Mouse (Mus musculus): ENCODE results near the gene Styx. TPM values are rescaled to one million over a fixed set of nuclear protein-coding genes. Genes with fewer than 3 reads are reported as not detected.
"Not testable (repeated sequence)": the region's sequence is repeated elsewhere in the genome, so short reads cannot be mapped to it uniquely, and the experiment has no call there.

Gene Styx
- total RNA-seq, 1 experiment from 2014 or later, result 18.2 TPM

DNA sequence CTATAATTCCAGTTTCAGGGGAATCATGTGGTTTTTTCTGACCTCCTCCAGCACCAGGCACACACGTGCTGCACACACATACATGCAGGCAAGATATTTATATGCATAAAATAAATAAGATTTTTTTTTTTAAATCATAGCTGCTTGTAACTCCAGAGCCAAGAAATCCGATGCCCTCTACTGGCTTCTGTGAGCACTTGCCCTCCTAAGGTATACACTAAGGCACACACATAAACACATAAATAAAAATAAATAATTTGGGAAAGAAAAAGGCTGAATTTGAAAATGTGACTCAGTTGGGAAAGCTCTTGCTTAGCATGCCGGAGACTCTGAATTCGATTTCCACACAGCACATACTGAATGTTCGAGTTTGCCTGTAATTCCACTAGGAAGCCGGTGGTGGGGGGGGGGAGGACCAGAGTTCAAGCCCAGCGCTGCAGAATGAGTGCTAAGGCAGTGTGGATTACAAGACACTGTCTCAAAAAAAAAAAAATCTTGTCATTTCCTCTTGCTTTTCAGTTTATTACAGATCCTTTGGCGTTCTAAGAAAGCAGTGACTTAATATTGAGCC lies 21.8 kb upstream of the Styx start:
- no peak for ATAC-seq (ENCODE audit: extremely low read depth, insufficient number of reproducible peaks, low FRiP score, poor library complexity, severe bottlenecking)

DNA sequence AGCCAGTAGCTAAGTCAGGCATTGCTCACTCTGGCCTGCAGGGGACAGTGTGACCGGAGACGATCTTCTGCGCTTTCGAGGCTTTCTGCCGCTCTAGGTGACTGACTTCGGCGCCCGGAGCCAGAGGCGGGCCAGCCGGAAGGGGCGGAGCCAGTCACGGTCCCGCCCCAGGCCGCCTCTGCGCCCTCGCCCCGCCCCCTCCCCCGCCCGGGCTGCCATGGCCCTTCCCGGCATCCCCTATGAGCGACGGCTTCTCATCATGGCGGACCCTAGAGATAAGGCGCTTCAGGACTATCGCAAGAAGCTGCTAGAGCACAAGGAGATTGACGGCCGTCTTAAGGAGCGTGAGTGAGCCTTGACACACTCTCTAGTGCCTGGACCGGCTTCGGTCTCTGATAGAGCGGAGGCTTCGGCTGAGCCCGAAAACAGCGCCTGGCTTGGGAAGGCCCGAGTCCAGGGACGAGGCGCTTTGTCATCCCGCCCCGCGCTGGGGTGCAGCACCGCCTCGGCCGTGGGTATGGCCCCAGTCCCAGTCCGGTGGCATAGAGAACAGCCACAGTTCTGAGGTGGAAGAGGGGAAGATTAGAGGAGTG lies 21.2 kb upstream of the Styx start, which contains the start of gene Psmc6:
TSS of gene Psmc6 (plus strand) at position 200 of the 593 bp plus-strand sequence.
- ATAC-seq (ENCODE audit: extremely low read depth, insufficient number of reproducible peaks, low FRiP score, poor library complexity, severe bottlenecking), result peak; percentile 97

- ATAC-seq (ENCODE audit: extremely low read depth, insufficient number of reproducible peaks, low FRiP score, poor library complexity, severe bottlenecking), result no peak
These were observed 13.6 kb downstream of the Styx start for GRCm38 (mm10) chr14:45364211-45365195.

- no peak for ATAC-seq (ENCODE audit: extremely low read depth, insufficient number of reproducible peaks, low FRiP score, poor library complexity, severe bottlenecking)
These were observed 14.3 kb downstream of the Styx start for GRCm38 (mm10) chr14:45365196-45365587.

- no peak for ATAC-seq (ENCODE audit: extremely low read depth, insufficient number of reproducible peaks, low FRiP score, poor library complexity, severe bottlenecking)
These were observed 27.9 kb downstream of the Styx start for GRCm38 (mm10) chr14:45378771-45379170.

DNA sequence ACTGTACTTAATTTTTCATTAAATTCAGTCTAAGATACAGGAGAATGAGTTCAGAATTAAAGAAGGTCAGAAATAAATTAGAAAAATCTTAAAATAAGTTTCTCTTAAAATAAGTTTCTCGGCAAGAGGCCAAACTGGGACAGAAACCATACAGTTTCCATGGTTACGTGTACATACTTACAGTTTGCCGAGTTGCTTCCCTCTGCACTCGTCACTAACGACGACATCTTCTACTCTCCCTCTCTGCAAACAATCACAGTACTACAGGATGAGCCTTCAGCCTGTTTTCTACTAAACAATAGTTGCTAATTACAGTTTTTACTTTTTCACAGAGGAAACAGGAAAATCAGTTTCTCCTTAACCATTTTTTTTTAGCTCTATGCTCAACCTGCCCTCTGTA lies 29.9 kb downstream of the Styx start:
- ATAC-seq (ENCODE audit: extremely low read depth, insufficient number of reproducible peaks, low FRiP score, poor library complexity, severe bottlenecking), result no peak

DNA sequence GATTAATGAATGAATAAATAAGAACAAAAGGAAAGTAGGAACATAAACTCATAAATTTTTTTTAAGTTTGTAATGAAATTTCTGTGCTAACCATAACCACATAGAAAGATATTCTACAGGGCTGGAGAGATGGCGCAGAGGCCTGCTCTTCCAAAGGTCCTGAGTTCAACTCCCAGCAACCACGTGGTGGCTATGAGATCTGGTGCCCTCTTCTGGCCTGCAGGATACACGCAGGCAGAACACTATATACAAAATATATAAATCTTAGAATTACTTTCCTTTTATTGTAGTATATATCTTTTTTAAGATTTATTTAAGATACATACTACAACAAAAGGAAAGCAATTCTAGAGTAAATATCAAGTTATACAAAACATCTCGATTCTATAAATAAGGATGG lies 32.0 kb downstream of the Styx start:
- no peak for ATAC-seq (ENCODE audit: extremely low read depth, insufficient number of reproducible peaks, low FRiP score, poor library complexity, severe bottlenecking)

DNA sequence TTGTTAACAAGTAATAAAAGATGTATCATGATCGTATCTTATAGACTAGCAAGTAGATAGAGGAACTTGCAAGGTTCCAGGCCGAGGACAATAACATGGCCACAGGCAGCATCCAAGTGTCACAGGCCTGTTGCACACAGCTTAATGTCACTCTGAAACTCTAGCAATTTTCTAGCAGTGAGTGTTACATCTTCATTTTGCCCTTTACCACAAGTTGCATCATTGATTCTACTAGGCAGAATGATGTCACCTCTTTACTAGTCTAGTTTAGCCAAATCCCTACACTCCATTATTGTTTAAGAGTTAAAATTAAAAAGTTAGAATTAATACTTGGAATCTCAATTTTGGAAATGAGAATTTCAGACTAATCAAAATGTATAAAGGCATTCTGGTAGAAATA lies 34.7 kb downstream of the Styx start:
- no peak for ATAC-seq (ENCODE audit: extremely low read depth, insufficient number of reproducible peaks, low FRiP score, poor library complexity, severe bottlenecking)

GRCm38 (mm10) chr14:45387480-45387879 lies 36.6 kb downstream of the Styx start:
- no peak for ATAC-seq (ENCODE audit: extremely low read depth, insufficient number of reproducible peaks, low FRiP score, poor library complexity, severe bottlenecking)

DNA sequence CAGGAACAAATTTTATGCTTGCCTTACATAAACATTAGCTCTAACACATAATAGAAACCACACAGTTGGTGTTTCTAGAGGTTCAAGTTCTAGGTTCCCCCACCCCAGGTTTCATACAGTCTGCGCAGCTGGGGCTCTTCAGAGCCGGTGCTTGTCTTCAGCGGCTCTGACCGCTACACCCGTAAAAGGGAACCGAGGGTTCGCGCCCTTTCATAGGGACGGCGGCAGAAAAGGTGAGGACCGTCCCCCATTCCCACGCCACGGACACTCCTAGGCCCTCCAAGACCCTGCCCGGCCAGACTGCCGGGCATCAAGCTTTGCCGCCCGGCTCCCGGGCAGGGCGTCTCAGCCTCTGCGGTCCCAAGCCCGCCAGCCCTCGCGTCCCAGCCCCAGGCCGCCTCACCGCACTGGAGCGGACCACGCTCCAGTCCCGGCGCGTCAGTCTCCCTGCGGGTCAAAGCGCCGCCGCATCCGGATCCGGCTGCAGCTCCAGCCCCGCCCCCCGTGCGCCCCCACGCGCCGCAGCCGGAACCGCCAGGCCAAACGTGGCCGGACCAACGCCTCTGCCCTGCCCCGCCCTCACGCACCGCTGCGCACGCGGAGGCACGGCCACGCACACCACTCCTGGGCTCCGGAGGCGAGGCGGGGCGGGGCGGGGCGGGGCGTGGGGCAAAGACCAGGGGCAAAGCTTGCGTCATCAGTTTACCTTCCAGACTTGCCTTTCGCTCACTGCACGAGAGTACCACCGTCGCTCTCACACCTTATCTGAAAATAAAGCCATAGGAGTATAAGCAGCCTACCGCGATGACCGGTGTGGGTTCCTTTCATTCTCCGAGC lies 37.7 kb downstream of the Styx start:
- peak; percentile 53 for ATAC-seq (ENCODE audit: extremely low read depth, insufficient number of reproducible peaks, low FRiP score, poor library complexity, severe bottlenecking)

GRCm38 (mm10) chr14:45389194-45389593 lies 38.3 kb downstream of the Styx start:
- ATAC-seq (ENCODE audit: extremely low read depth, insufficient number of reproducible peaks, low FRiP score, poor library complexity, severe bottlenecking), result no peak

GRCm38 (mm10) chr14:45399836-45400235 lies 48.9 kb downstream of the Styx start:
- no peak for ATAC-seq (ENCODE audit: extremely low read depth, insufficient number of reproducible peaks, low FRiP score, poor library complexity, severe bottlenecking)

- ATAC-seq (ENCODE audit: extremely low read depth, insufficient number of reproducible peaks, low FRiP score, poor library complexity, severe bottlenecking), result no peak
These were observed 52.8 kb downstream of the Styx start for GRCm38 (mm10) chr14:45403651-45404050.

GRCm38 (mm10) chr14:45404813-45405212 lies 53.9 kb downstream of the Styx start, which contains the start of gene Gnpnat1:
Gene Gnpnat1, minus strand, starts transcription at chr14:45404913.
- not testable (repeated sequence) for ATAC-seq (ENCODE audit: extremely low read depth, insufficient number of reproducible peaks, low FRiP score, poor library complexity, severe bottlenecking)

DNA sequence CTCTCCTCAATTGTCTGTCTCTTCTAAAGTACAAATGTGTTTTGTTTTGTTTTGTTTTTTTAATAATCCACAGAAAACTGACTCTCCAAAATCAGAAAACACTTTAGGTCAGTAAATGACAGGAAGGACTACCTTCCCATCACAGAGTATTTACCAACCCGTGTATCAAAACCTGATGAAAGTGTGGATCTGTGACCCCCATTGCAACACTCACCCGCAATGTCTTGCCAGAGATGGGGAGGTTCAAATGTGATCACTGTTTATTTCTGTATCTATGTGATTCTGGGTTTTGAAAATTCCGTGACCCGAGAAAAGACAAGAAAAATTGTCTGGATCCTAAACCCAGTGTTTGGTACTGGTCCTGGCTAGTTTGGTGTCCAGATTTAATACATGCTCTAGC lies 65.4 kb downstream of the Styx start:
- ATAC-seq (ENCODE audit: extremely low read depth, insufficient number of reproducible peaks, low FRiP score, poor library complexity, severe bottlenecking), result no peak

- ATAC-seq (ENCODE audit: extremely low read depth, insufficient number of reproducible peaks, low FRiP score, poor library complexity, severe bottlenecking), result no peak
These were observed 67.7 kb downstream of the Styx start for GRCm38 (mm10) chr14:45418553-45418952.

- no peak for ATAC-seq (ENCODE audit: extremely low read depth, insufficient number of reproducible peaks, low FRiP score, poor library complexity, severe bottlenecking)
These were observed 68.4 kb downstream of the Styx start for GRCm38 (mm10) chr14:45419323-45419722.

DNA sequence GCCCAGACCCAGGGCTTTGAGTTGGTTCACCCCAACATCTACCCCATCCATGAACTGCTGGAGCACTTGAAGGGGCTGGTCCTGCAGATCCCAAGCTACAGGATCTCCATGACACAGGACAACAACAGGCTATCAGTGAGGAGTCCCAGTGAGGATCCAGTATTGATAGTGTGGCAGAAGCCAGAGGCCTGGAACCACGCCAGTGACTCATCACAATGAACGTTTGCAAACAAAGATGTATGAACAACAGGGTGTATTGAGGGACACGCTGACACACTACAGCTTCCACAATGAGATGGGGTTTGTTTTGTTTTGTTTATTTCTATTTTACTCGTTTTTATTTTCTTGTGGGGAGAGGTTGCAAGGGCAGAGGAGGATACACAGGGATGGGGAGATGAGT lies 71.5 kb downstream of the Styx start:
- no peak for ATAC-seq (ENCODE audit: extremely low read depth, insufficient number of reproducible peaks, low FRiP score, poor library complexity, severe bottlenecking)

- 0 out of 2 replicates have a peak, but pooled peaks have one; percentile 23 for ATAC-seq (ENCODE audit: extremely low read depth, insufficient number of reproducible peaks, low FRiP score, poor library complexity, severe bottlenecking)
These were observed 72.3 kb downstream of the Styx start for GRCm38 (mm10) chr14:45423220-45423619.

All from neutrophil, adult 5-6 weeks (primary cell).